Mouse (Mus musculus) mature B cell (primary cell): ENCODE measurements around the gene Ubap2l.

Experiments
- in situ Hi-C: fragments of 300-500 bp; cut with MboI; formaldehyde crosslinking; loops from 2 replicates; pipeline ENCODE4 v1.14.3; 2019

The Ubap2l gene

DNA sequence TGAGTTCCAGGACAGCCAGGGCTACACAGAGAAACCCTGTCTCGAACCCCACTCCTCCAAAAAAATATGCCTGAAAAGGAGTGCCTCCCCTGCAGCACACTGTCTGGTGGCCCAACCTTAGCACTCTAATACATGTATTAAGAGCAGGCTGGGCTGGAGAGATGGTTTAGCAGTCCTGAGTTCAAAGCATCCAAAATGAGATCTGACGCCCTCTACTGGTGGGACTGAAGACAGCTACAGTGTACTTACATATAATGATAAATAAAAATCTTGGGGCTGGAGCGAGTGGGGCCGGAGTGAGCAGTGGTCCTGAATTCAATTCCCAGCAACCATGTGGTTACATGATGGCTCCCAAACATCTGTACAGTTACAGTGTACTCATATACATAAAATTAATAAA is 85.5 kb downstream of the Ubap2l start:
- in situ Hi-C loops: no loop called here

DNA sequence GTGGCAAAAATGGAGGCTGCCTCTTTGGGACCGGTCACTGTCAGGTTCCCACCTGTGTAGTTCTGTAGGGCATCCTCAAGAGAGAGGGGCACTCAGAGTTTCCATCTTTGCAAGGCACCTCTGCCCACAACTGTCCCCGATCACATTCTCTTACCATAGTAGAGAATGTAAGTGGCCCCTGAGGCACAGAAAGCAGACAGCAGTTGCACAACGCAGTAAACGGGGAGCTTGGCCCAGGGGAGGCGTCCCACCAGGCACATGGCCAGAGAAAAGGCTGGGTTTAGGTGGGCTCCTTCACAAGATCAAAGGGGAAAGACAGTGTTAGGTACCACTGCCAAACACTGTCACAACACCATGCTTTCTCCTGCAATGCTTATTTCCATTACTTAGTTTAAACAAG is 86.5 kb downstream of the Ubap2l start:
- in situ Hi-C loops: no loop called here

DNA sequence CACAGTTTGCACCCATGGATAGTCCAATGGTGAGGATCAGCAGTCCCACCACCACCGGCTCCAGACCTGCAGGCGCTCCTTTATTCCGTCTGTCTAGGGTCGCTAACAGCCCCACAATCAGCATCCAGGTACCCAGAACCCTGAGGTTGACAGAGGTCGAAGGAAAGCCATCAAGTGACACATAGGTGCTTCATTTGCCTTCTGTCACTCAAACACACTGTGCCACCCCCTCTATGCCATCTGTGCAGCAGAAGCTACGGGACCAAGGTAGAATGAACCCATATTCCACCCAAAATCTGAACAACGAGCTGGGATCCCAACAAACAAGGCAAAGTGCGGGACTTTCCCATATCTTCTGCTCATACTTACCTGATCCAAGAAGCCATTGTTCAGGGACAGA is 86.9 kb downstream of the Ubap2l start:
- in situ Hi-C loops: no loop called here

DNA sequence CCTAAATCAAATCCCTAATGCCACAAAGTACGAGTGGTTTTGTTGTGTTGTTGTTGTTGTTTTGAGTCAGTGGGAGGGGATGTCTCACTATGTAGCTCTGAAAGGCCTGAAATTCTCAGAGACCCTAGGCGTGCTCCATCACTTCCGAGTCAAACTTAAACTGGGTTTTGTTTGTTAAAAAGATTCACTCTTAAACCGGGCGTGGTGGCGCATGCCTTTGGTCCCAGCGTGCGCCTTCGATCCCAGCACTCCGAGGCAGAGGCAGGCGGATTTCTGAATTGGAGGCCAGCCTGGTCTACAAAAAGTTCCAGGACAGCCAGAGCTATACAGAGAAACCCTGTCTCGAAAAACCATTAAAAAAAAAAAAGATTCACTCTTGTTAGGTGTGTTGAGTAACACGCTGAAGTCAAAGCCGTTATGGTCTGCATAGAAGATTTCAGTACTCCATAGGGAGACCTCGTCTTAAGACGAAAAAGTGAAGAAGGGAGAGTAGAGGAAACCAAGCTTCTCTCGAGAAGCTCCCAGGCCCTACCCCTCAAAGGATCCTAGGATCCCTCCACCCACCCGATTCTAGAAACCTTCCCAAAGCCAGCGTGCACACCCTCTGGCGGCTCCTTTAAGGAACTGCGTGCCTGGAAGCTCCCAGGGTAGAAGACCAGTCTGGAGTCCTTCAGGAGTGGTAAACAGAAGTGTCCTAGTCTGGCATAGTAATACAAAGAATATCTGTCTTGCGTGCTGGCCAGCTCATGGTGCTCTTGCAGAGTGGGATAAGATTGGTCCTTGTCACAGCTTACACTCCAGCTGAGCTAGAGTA is 88.3 kb downstream of the Ubap2l start:
- in situ Hi-C loops: no loop called here

DNA sequence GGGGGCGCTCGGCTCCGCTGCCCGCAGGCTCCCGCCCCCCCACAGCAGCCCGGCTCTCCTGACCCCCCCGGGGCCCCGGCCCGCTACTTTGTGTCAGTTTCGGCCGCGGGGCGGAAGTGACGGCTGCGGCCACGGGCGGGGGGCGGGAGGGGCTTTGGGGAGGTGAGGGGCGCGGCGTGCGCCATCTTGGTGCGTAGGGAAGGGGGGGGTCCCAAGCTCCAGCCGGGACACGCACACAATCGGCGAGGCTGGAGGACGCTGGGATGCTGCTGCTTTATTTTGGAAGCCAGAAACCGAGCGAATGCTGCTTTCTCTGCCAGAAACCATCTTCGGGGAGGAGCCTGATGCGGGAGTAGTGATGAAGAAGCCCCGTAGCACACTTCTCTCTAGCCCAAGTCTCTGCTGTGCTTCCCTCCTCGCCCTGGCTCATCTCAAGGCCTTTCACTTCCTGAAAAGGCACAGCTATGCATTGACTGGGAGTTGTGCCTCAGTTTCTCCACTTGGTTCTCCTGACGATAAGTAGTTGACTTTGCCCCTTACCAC is 89.1 kb downstream of the Ubap2l start, which contains the start of gene Atp8b2:
Gene Atp8b2, minus strand, starts transcription at position 288 of the 543 bp plus-strand sequence.
- in situ Hi-C loops: no loop called here

DNA sequence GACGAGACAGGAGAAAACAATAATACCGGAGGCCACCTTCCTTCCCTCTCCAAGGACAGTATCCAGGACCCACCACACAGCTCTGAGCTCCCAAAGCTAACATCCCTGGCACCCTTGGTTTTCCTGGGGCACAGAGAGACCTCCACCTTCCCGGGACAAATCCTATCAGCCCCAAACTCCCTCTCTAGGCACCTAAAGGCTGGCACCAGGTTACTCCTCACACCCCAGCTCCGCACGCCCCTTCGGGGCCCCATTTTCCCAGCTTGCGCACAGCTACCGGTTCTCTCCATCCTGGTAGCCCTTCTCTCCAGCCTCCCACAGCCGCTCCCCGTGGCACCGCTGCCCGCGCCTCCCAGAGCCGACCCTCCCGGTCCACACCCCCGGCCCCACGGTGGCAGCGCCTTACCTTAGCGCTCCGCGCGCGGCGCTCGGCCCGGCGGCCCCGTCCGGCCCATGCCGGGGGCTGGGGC is 89.6 kb downstream of the Ubap2l start:
- in situ Hi-C loops: no loop called here

DNA sequence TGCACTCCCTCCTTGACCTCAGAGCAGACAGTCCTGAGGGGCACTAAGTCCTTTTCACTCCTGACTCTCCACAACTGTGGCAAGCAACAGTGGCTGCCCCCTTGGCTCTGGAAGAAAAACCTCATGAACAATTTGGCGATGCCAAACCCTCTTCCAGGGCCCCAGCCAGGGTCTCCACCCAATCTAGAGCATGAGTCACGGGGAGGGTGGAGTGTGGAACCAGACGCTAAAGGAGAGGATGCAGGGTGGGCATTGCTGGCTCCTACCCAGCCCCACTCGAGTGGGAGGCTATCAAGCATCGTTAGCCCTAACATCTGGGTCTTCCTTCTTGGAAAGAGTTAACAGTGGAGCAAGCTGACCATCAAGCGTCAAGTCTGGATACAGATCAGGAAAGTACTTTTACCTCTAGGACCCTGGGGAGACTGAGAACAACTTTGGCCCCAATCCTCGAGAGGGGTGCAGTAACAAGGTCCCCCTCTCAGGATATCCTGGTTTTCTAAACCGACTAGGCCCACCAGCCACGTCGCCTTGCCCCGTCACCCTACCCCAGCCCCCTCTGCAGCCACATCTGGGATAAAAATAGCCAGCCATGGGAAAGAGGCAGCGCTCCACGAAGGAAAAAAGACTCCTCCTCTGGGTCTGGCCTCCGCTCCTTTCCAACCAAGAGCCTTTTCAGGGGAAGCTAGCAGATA is 90.2 kb downstream of the Ubap2l start:
- in situ Hi-C loops: no loop called here

DNA sequence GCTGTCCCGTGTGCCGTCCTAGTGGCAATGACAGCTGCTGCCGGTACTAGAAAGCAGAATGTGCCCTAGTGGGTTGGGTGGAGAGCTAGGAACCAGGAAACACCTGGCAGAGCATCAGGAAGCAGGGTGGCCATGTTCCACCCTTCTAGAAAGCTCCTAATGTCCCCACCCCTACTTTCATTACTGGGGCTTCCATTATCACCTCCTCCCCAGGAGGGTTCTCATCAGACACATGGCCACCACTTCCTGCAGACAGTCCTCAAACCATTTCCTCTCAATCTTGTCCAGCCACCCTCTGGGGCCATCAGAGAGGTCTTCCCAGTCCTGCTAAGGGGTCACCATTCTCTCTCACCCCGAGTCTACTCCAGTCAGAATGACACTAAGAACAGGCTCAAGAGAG is 91.0 kb downstream of the Ubap2l start:
- in situ Hi-C loops: no loop called here

DNA sequence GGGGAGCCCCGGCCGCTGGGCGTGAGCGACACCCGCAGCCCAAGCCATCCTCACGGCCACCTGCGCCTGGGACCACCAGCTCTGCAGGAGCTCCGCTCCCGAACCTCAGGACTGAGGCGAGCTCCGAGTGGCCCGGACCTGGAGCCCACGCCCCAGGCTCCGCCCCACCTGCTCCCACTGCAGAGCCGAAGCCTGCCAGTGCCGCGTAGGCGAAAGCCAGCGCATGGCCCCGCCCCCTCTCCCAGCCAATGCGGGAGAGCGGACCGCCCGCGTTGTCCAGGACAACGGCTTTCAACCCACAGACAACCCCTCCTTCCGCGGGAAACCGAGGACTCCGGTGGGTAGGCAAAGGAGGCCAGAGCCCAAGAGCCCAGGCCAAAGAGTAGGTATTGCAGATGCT is 92.0 kb downstream of the Ubap2l start:
- in situ Hi-C loops: no loop called here

DNA sequence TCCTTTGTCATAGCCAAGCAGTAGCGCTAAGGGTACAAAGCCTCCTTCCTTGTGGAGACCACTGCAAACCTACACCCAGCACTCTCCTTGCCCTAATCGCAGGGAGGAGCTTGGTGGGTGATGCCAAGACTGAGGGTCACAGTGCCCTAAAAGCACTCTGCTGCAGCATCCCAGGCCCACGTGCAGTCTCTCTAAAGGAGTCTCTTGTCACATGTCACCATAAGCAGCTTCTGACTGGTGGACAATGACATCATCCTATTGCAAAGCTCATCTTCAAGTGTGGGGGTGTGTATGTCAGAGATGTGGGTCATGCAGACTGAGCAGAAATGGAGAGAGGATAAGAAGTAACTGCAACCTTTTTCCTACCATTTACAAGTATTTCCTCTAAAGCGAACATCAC is 93.0 kb downstream of the Ubap2l start:
- in situ Hi-C loops: loop anchor here (10.0 kb wide), 1 partner anchor 115 kb away; the partner anchor contains the start of gene Tpm3

DNA sequence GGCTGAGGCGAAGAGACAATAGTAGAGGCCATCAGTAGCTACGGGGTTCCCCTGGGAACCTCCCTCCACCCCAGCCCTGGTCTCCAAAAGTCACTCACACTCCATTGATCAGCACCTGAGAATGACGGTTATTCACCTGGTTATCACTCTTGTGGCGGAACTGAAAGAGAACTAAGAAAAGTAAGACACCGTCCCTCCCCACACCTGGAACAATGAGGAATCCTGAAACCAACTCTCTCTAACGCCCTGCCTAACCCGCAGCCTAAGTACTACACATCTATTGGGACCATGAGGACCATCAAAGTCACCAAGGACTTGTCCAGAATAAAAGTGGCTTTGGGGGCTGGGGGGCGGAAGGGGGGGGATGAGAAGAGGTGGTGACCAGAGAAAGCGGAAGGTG is 94.5 kb downstream of the Ubap2l start:
- in situ Hi-C loops: loop anchor here (10.0 kb wide), 1 partner anchor 117 kb away; the partner anchor contains the start of gene Tpm3

DNA sequence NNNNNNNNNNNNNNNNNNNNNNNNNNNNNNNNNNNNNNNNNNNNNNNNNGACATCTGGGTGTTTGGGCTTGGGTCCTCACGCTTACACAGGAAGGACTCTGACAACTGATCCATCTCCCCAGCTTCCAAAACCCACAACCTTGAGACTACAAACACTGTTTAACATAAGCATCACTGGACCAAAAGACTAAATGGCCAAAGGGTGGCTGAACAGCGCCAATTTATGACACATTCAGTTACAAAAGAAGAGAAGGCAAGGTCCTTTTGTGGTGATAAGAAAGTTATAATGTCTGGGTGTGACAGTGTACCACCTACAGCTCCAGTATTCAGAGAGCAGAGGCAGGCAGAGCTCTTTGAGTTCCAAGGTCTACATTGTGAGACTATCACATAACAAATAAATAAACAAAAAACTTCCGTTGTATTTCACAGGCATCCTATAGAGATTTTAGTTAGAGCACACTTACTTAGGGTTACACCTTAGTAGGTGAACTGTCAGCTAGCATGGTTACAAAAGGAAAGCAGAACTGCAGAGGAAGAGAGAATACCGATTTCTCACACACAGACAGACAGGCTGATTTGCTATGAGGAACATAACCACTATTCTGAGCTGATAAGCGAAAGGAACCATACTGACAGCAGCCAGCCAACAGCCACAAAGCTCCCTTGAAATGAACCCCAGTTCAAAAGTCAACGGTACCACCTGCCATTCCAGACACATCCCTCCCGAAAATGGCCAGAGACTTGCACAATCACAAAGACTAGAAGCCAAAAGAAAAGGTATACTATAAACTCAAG is 96.1 kb downstream of the Ubap2l start:
- in situ Hi-C loops: loop anchor here (10.0 kb wide), 1 partner anchor 118 kb away; the partner anchor contains the start of gene Tpm3

DNA sequence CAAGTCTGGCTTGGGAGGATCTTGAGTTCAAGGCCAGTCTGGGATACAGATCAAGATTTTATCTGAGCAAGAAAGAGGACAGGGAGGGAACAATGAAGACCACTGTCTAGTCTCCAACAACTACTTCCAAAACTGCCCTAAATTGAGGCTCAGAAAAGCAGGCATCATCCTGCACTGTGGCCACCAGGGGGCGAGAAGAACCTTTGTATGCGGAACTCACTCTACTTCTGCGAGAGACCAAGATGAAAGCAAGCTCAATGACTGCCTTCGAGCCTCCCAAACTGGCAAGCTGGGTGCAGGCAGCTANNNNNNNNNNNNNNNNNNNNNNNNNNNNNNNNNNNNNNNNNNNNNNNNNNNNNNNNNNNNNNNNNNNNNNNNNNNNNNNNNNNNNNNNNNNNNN is 99.0 kb downstream of the Ubap2l start:
- in situ Hi-C loops: loop anchor here (10.0 kb wide), 1 partner anchor 121 kb away; the partner anchor contains the start of gene Tpm3
